Mouse (Mus musculus) granulocyte monocyte progenitor cell, adult 5-6 weeks (primary cell): ENCODE measurements around the gene Supt6. TPM values are rescaled to one million over a fixed set of nuclear protein-coding genes. Genes with fewer than 3 reads are reported as not detected.
"Not testable (repeated sequence)": the region's sequence is repeated elsewhere in the genome, so short reads cannot be mapped to it uniquely, and the experiment has no call there.

Experiments used
- ATAC-seq: replicated peaks from 2 replicates; pipeline ENCODE4 v1.8.0; 2016; ENCODE audit warnings: mild to moderate bottlenecking, moderate TSS enrichment, inconsistent platforms; ENCODE audit not compliant: poor library complexity, severe bottlenecking
- total RNA-seq, 2 experiments: library from RNA; stranded (forward) in 1 of 2; stranded (reverse) in 1 of 2; fragments of 200-712, 200-1000 nt in 1 of 2; fragments of >200 nt in 1 of 2; fragmentation: Nextera tagmentation in 1 of 2; gene quantifications; 2 replicates each; pipeline ENCODE4 v1.2.3; 2014 to 2017

Supt6 gene
- total RNA-seq, 2 experiments from 2014 or later, result 35.2 to 39.3 TPM

GRCm38 (mm10) chr11:78231518-78231917 is 14.3 kb downstream of the Supt6 start:
- no peak for ATAC-seq

DNA sequence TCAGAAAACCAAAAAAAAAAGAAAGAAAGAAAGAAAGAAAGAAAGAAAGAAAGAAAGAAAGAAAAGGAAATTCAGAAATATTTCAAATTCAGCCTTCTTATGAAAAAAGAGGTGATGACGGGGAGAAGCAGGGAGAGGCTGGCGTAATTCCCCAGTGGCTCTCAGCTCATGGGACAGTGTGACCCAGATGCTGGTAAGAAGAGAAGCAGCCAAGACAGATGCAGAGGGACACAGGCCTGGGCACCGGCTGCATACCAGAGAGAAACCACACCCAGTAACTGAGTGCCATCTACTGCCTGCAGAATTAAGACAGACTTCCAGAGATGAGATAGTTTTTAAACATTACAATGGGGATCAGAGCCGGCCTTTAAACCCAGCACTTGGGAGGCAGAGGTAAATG is 22.2 kb downstream of the Supt6 start:
- ATAC-seq, result no peak

DNA sequence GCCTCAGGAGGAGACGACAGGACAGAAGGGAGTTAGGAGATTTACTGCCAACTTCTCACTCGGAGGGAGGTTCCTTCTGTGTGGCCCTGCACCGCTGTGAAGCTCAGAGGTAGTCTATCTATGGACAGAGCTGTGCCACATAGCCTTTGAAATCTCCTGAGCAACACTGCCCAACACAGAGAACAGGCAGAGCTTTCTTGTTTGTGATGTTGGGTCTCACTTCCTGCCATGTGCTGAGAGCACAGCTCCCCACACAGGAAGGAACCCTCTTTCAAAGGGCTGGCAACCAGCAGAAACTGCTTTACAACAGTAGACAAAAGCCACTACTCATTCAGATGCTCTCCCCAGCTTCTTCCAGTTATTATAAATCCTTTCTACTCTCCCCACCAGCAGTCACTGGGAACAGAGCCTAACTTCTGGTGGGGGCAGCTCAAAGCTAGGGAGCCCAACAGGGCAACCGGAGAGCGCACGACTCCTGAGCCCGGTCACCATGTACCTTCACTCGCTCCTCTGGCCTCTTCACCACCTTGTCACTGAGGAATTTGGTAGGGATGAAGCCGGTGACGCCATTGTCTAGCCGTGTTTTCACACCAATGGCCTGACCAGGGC is 30.0 kb downstream of the Supt6 start:
- no peak for ATAC-seq

DNA sequence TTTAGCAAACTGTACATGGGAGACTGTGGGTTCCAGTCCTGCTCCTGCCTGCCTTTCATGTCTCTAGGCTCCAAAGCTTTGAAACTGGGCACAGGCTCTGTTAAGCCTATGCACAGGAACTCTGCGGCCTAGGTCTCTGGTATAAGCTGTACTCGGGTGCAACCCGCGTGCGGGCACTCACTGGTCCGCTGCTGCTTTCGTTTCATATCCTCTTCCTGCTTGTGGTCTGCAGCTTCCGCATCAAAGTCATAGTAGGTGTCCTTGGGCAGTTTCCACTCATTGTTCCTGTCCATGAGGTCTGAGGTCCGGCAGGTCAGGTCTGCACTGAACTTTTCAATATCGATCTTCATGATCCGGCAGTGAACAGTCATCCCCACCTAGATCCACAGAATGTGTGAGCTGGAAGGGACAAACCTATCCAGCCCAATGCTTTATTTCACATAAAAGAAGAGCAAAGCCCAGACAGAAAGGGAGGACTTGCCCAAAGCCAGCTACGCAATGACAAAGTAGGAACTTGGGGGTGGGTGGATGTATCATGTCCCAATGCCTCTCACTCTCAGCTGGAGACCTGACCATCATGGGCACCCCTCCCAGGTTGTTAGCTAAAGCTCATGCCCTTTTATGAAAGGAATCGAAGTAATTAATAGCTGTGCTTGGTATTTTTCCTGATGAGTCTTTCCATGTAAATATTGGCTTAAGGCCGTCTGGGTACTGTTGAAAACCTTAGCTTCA is 32.5 kb downstream of the Supt6 start:
- peak; percentile 97 for ATAC-seq

DNA sequence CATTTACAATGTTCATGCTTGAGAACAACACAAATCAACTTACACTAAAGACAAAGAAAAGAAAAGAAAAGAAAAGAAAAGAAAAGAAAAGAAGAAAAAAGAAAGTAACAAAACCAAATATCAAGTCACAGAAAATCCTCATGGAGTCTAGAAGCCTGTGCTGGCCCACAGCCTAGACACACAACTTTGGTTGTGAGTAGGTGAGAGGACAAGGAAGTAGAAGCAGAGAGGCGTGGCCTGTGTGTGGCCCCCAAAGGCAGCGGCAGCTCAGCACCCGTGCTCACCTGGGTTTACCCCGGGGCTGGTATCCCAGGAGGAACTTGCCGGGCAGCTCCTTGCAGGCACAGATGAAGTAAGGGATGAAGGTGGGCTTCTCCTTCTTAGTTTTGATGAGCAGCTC is 34.3 kb downstream of the Supt6 start:
- ATAC-seq, result no peak

GRCm38 (mm10) chr11:78210615-78211014 is 35.2 kb downstream of the Supt6 start:
- no peak for ATAC-seq

DNA sequence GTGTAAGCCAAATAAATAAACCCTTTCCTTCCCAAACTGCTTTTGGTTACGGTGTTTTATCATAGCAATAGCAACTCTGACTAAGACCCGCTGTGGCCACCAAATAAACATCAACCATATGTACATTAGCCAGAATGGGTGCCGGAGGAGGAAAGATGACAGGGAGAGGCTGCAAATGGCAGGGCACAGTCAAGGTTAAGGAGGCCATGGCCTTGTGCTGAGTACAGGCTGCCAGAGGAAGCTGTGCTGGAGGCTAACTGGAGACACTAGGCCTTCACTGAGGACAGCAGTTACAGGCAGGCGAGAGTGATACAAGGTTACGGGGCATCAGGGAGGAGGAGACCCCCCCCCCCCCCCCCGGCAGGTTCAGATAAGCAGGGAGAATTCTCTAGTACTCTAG is 35.9 kb downstream of the Supt6 start:
- no peak for ATAC-seq

DNA sequence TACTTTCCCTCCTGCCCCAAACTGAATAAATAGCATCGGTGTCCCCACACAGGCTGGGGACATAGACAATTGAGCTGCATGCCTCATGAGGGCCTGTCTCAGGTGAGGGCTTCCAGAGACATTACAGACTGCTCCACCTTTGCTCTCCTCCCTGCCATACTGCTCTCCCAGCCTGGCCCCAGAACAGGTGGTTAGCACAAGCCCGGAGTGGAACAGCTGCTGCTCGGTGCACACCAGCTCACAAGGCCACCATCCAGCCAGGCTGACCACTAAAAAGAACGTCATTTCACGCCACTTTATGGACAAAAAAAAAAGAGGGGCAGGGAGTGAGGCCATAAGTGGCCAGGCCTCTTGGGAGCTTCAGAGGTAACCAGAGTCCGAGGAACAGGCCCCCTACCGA is 38.6 kb downstream of the Supt6 start:
- no peak for ATAC-seq

DNA sequence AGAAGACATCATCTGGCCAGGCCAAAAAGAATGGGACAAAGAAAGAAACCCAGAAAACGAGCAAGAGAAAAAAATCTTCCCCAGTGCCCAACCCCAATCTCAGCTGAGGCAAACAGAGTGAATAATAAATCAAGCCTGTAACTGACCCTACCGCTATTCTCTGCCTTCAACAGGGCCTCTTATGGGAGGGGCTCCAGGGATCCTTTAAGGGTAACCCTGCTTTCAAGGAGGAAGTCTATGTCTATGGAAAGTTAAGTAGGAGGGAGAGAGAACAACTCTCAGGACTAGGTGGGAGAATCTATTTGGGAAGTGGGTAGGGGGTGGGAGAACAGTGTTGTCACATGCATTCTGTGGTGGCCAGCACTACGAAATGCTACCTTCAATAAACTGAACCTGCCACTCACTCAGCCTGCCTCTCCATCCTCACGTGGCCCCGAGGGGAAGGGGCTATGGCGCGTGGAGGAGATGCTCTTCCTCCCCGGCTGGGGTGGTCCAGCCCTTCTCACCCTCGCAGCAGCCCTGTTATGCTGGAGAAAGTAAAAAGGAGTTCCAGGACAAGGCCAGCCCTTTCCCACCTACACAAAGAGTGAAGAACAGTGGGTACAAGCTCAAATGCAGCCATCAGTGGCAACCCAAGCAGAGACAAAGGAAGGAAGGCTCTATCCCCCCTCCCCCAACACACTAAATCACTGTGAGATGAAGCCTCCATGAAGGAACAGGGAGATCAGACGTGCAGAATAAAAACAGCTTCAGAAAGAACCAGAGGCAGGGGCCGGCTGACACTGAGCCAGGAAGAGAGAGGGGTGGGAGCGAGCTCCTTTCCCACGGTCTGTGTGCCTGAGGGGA is 40.2 kb downstream of the Supt6 start:
- ATAC-seq, result no peak

- ATAC-seq, result no peak
Measured at GRCm38 (mm10) chr11:78204287-78204686, 41.5 kb downstream of the Supt6 start.

- no peak for ATAC-seq
Measured at GRCm38 (mm10) chr11:78202372-78202771, 43.4 kb downstream of the Supt6 start.

DNA sequence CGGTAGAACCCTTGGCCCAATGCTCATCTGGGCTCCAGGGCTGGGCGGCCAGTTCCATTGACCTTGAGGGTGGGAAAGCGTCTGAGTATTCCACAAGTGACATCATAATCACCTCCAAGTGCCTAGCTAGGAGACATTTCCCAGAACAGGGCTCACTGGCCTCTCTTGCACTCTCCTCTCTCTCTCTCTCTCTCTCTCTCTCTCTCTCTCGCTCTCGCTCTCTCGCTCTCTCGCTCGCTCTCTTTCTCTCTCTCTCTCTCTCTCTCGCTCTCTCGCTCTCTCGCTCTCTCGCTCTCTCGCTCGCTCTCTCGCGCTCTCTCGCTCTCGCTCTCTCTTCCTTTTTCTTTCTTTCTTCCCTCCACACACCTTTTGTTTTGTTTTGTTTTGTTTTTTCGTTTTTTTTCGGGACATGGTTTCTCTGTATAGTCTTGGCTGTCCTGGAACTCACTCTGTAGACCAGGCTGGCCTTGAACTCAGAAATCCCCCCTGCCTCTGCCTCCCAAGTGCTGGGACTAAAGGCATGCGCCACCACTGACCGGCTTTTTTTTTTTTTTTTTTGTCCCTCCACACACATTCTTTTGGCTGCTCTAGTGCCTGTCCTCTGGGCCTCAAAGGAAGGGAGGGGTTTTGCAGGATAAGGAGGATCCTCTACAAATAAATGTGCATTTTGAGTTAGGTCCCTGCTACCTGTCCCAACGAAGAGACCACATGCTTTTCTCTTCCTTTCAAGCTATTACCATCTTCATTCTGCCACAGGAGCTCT is 50.5 kb downstream of the Supt6 start:
- ATAC-seq, result no peak

DNA sequence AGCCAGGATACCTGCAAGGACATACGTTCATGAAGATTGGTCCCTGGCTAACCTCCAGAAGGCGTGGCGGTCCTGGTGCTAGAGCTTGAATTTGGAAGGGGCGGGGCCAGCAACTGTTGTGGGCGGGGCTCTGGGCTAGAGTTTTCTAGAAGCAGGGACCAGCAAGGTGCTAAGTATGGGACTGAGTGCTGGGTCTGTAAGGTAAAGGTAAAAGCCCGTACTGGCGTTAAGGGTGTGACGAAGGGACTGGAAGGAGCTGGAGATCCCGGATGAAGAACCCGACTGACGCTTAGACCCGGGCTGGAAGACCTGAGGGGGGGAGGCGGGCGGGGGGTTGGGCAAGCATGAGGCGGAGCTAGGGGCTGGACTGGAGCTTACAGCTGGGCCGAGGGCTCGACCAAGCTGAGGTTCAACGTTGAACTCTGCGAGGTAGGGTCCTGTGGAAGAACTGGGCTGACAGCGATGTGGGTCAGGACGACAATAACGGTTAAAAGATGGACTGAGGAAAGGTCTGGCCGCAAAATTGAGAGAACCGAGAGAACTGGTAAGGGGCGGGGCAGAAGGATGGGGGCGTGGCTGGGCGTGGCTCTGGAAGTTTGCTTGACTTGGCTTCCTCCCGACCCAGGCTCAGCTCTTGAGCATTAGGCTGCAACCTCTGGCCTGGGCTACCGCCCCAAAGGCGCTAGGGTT is 51.2 kb downstream of the Supt6 start:
- ATAC-seq, result peak; percentile 89

DNA sequence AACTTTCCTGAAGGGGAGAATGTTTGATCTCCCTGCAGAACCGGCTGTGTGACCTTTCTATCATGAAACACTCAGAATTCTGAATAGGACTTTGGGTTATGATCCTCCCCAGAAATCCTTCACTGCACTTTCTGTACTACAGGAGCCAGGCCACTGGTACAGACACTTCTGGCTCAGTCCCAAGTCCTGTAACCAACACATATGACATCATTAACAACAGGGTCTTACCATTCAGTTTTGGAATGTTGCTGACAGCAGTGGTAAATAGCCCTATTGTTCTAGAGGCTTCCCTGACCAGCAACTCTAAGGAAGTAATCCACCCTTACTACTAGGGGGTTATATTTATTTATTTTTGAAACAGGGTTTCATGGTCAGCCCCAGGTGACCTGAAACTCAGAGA is 52.7 kb downstream of the Supt6 start, which contains the start of gene Proca1:
Gene Proca1, plus strand, starts transcription at position 280 of the 400 bp plus-strand sequence.
- no peak for ATAC-seq

DNA sequence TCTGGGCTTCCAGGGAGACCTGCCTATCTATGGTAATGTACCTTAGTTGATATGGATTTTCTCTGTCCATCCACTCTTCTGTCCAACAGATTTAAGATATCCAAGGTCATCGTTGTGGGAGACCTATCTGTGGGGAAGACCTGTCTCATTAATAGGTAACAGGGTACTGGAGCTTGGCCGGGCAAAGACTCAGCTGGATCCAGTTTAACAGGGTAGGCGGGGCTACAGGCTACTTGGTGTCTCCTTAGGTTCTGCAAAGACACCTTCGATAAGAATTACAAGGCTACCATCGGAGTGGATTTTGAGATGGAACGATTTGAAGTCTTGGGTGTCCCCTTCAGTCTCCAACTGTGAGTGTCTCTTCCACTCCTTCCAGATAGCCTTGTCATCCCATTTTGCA is 55.7 kb downstream of the Supt6 start:
- ATAC-seq, result no peak

DNA sequence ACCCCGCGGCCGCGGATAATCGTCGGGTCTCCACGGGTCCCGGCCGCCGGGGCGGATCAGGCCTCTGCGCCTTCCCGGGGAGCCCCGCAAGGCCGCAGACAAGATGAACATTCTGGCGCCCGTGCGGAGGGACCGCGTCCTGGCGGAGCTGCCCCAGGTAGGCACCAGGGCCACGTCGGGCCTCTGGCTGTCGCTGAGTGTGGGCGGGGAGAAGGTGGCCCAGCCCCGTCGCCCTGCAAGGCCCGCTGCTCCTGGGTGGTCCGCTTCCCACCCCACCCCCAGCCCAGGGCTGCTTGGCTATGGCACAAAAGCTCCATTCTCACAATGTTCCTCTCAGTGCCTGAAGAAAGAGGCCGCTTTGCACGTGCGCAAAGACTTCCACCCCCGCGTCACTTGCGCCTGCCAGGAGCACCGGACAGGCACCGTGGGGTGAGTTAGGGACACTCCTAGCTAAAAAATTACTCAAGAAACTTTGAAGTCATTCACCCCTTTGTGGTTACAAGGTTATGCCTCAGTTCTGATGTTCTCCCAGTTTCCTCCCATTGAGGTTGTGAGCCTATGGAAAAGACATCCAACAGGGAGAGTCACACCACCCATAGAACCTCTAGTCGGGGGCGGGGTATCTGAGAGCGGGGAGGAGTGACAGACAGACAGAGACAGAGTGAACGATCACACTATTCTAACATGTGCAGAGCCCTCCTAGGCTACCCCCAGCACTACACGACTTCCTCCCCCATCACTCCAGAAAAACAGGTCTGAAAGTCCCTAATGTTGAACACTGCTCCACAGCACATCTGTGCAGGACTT is 56.4 kb downstream of the Supt6 start:
- ATAC-seq, result peak; percentile 53

GRCm38 (mm10) chr11:78188331-78189233 is 57.2 kb downstream of the Supt6 start, which contains the start of gene Rab34:
Rab34 (plus strand) TSS chr11:78188430.
- ATAC-seq, result peak; percentile 36

GRCm38 (mm10) chr11:78184702-78185101 is 61.1 kb downstream of the Supt6 start:
- ATAC-seq, result not testable (repeated sequence)
